Mouse (Mus musculus) Patski (cell line): Measurements from ENCODE around the gene Smarca4. TPM values are rescaled to one million over a fixed set of nuclear protein-coding genes. Genes with fewer than 3 reads are reported as not detected.

Experiments
- ATAC-seq: fragments of 100-300 bp; one replicate; pipeline ENCODE4 v1.8.0; 2021
- CTCF ChIA-PET: fragments of 350-600 bp; sonication (Branson Sonifier 250); formaldehyde crosslinking; loops from one replicate; lab custom pipeline; 2022; ENCODE audit warnings: inconsistent platforms; lab: Charles Lee
- POLR2A ChIA-PET: fragments of 350-600 bp; sonication (Branson Sonifier 250); formaldehyde crosslinking; loops from one replicate; lab custom pipeline; 2022; ENCODE audit warnings: antibody characterized with exemption, inconsistent platforms; lab: Charles Lee
- DNase-seq: peaks from one replicate; pipeline ENCODE4 v3.0.0-alpha.2; 2011; ENCODE audit warnings: low read depth, low spot score
- H3K27me3 ChIP-seq: fragments of 371-371 bp; one replicate; pipeline ENCODE4 v1.5.1; 2021
- CTCF ChIP-seq: fragments of 100-300 bp; IDR thresholded peaks from one replicate; pipeline ENCODE4 v1.5.1; 2021
- in situ Hi-C: fragments of 300-500 bp; cut with MboI; formaldehyde crosslinking; loops from 3 replicates; pipeline ENCODE4 v1.11.1; 2018; ENCODE audit warnings: low pct_unique_long_range_greater_than_20kb, mixed read lengths
- polyA plus RNA-seq: library from polyadenylated mRNA; unstranded; gene quantifications from one replicate; pipeline ENCODE4 v1.2.3, GENCODE M21; 2021

Smarca4 gene
- polyA plus RNA-seq, 1 experiment from 2014 or later = 89.3 TPM

GRCm38 (mm10) chr9:21598198-21598597 is 17.8 kb upstream of the Smarca4 start:
- in situ Hi-C loops = no loop called here
- no peak for ATAC-seq
- ChIA-PET CTCF (interaction anchor here (1.0 to 1.9 kb wide), 3 partner anchors 28 to 206 kb away, joined by 3 to 6 read pairs (median 3); no protein-coding TSS in a partner anchor), POLR2A (interaction anchor here (0.9 kb wide), 1 partner anchor 43 kb away, joined by 3 read pairs; no protein-coding TSS in a partner anchor)
- TF ChIP-seq CTCF = no peak
- DNase-seq = no peak
- no peaks in the 10 kb centered on the region for H3K27me3 ChIP-seq

- ATAC-seq (no peak), DNase-seq (no peak)
- no peak for TF ChIP-seq CTCF
- in situ Hi-C loops = no loop called here
- H3K27me3 ChIP-seq = no peaks in the 10 kb centered on the region
- ChIA-PET CTCF (interaction anchor here (1.7 to 1.9 kb wide), 2 partner anchors 8 to 204 kb away, joined by 6 read pairs; partner anchors contain the start of genes Timm29 and Yipf2), POLR2A (interaction anchor here (0.7 kb wide), 1 partner anchor 92 kb away, joined by 3 read pairs; no protein-coding TSS in a partner anchor)
Observed at GRCm38 (mm10) chr9:21600186-21600585, 15.8 kb upstream of the Smarca4 start.

GRCm38 (mm10) chr9:21601073-21601472 is 14.9 kb upstream of the Smarca4 start:
- ATAC-seq (no peak), DNase-seq (no peak)
- in situ Hi-C loops = no loop called here
- POLR2A ChIA-PET = no interaction called here
- H3K27me3 ChIP-seq = no peaks in the 10 kb centered on the region
- TF ChIP-seq CTCF = no peak
- CTCF ChIA-PET = interaction anchor here (0.9 to 3.1 kb wide), 7 partner anchors 9 to 160 kb away, joined by 3 to 13 read pairs (median 6); partner anchors contain the start of genes Spc24, Timm29 and Yipf2

- no peaks in the 10 kb centered on the region for H3K27me3 ChIP-seq
- DNase-seq (no peak), ATAC-seq (peak; percentile 57)
- CTCF ChIA-PET = interaction anchor here (0.8 to 3.1 kb wide), 12 partner anchors 9 to 203 kb away, joined by 3 to 13 read pairs (median 5); partner anchors contain the start of genes Spc24, Timm29 and Yipf2
- POLR2A ChIA-PET = no interaction called here
- in situ Hi-C loops = no loop called here
- peak; percentile 84 for TF ChIP-seq CTCF
Observed at GRCm38 (mm10) chr9:21601722-21602399, 14.1 kb upstream of the Smarca4 start.

- POLR2A ChIA-PET = no interaction called here
- peak; percentile 41 for TF ChIP-seq CTCF
- ATAC-seq (no peak), DNase-seq (no peak)
- CTCF ChIA-PET = interaction anchor here (1.3 to 3.1 kb wide), 2 partner anchors 8 to 157 kb away, joined by 4 to 13 read pairs; partner anchors contain the start of gene Spc24
- in situ Hi-C loops = no loop called here
- no peaks in the 10 kb centered on the region for H3K27me3 ChIP-seq
Observed at GRCm38 (mm10) chr9:21604119-21604518, 11.8 kb upstream of the Smarca4 start.

- DNase-seq = no peak
- ATAC-seq = no peak
- no peaks in the 10 kb centered on the region for H3K27me3 ChIP-seq
- POLR2A ChIA-PET = no interaction called here
- in situ Hi-C loops = no loop called here
- no peak for TF ChIP-seq CTCF
- CTCF ChIA-PET = interaction anchor here (1.4 kb wide), 1 partner anchor 19 kb away, joined by 3 read pairs; no protein-coding TSS in a partner anchor
Observed at GRCm38 (mm10) chr9:21605865-21606264, 10.1 kb upstream of the Smarca4 start.

GRCm38 (mm10) chr9:21606648-21607047 is 9.3 kb upstream of the Smarca4 start:
- ChIA-PET POLR2A (no interaction called here), CTCF (no interaction called here)
- in situ Hi-C loops = no loop called here
- TF ChIP-seq CTCF = no peak
- H3K27me3 ChIP-seq = no peaks in the 10 kb centered on the region
- DNase-seq (no peak), ATAC-seq (no peak)

- H3K27me3 ChIP-seq = no peaks in the 10 kb centered on the region
- POLR2A ChIA-PET = no interaction called here
- no peak for TF ChIP-seq CTCF
- CTCF ChIA-PET = interaction anchor here (1.7 kb wide), 1 partner anchor 8 kb away, joined by 6 read pairs; no protein-coding TSS in a partner anchor
- in situ Hi-C loops = no loop called here
- peak; percentile 27 for DNase-seq
- ATAC-seq = no peak
Observed at GRCm38 (mm10) chr9:21609861-21610260, 6.1 kb upstream of the Smarca4 start.

- CTCF ChIA-PET = interaction anchor here (1.6 kb wide), 1 partner anchor 13 kb away, joined by 4 read pairs; no protein-coding TSS in a partner anchor
Observed at GRCm38 (mm10) chr9:21614864-21615616, 929 bp upstream of the Smarca4 start.

GRCm38 (mm10) chr9:21616232-21616781 is 338 bp downstream of the Smarca4 start:
- no peak for TF ChIP-seq CTCF
- DNase-seq (no peak), ATAC-seq (peak; percentile 53)
- ChIA-PET POLR2A (interaction anchor here (0.7 kb wide), 1 partner anchor 9 kb away, joined by 3 read pairs; no protein-coding TSS in a partner anchor), CTCF (interaction anchor here (1.3 kb wide), 1 partner anchor 13 kb away, joined by 3 read pairs; no protein-coding TSS in a partner anchor)
- in situ Hi-C loops = no loop called here
- H3K27me3 ChIP-seq = no peaks in the 10 kb centered on the region

More at GRCm38 (mm10) chr9:21614864-21615616, 929 bp upstream of the Smarca4 start:
- ATAC-seq (no peak), DNase-seq (no peak)
- POLR2A ChIA-PET = interaction anchor here (0.7 kb wide), 2 partner anchors 27 to 74 kb away, joined by 3 to 4 read pairs; no protein-coding TSS in a partner anchor
- in situ Hi-C loops = no loop called here
- H3K27me3 ChIP-seq = no peaks in the 10 kb centered on the region
- no peak for TF ChIP-seq CTCF
